8 mouse cellular contexts compared by ENCODE assay signal in genomic region chr13:21440503-21441206, GRCm38 (mm10). TPM values are rescaled to one million over a fixed set of nuclear protein-coding genes. Genes with fewer than 3 reads are reported as not detected.
DNase-seq lines count a peak whose midpoint lies in the region; ATAC-seq lines count a peak whose summit lies in the region.

Gene Pgbd1 (minus strand): TSS chr13:21441058.

- peak; percentile 92 for ATAC-seq in embryonic facial prominence, embryonic 11.5 days (replicated peaks; ENCODE audit: insufficient number of reproducible peaks, low FRiP score, low TSS enrichment, low read depth)
- peak; percentile 95 for ATAC-seq in granulocyte monocyte progenitor cell, adult 5-6 weeks (replicated peaks; ENCODE audit: poor library complexity, severe bottlenecking)
- ATAC-seq in intestine, embryonic 16.5 days = peak; percentile 95

- H3K27me3 ChIP-seq in embryonic facial prominence, embryonic 11.5 days (ENCODE audit: control insufficient read depth, insufficient read depth, low read length) = no peaks in the 10 kb centered on the region
- no peaks in the 10 kb centered on the region for H3K27me3 ChIP-seq in intestine, embryonic 16.5 days (replicated peaks; ENCODE audit: control insufficient read depth, insufficient read depth, low read length)

- no peaks in the 10 kb centered on the region for H3K4me1 ChIP-seq in embryonic facial prominence, embryonic 11.5 days (ENCODE audit: control insufficient read depth, insufficient read depth, low read length)
- peaks cover 7% of the 10 kb centered on the region for H3K4me1 ChIP-seq in intestine, embryonic 16.5 days (ENCODE audit: control insufficient read depth, insufficient read depth, low read length)

- H3K36me3 ChIP-seq in embryonic facial prominence, embryonic 11.5 days (replicated peaks; ENCODE audit: control insufficient read depth, insufficient read depth, low read depth, low read length) = no peaks in the 10 kb centered on the region; the same call in 1 of the 2 replicates
- H3K36me3 ChIP-seq in intestine, embryonic 16.5 days (ENCODE audit: control insufficient read depth, insufficient read depth, low read length) = no peaks in the 10 kb centered on the region

- peak within 1 kb of the TSS; percentile 50 for H3K4me3 ChIP-seq in embryonic facial prominence, embryonic 11.5 days (ENCODE audit: low read depth, low read length)
- peak within 1 kb of the TSS; percentile 58 for H3K4me3 ChIP-seq in intestine, embryonic 16.5 days (ENCODE audit: low read length)

- intact Hi-C loops in left cerebral cortex, postnatal 36 days (cut with DNase I) = no loop called here

- H3K4me2 ChIP-seq in embryonic facial prominence, embryonic 11.5 days (ENCODE audit: low read depth, low read length) = peak within 1 kb of the TSS; percentile 85
- H3K4me2 ChIP-seq in intestine, embryonic 16.5 days (ENCODE audit: low read depth, low read length) = peak within 1 kb of the TSS; percentile 90

- 1% methylated on average over 32 of the region's 32 CpGs for WGBS in embryonic facial prominence, embryonic 11.5 days
- 1% methylated on average over 32 of the region's 32 CpGs for WGBS in intestine, embryonic 16.5 days

- peak within 1 kb of the TSS; percentile 47 for H3K27ac ChIP-seq in embryonic facial prominence, embryonic 11.5 days (replicated peaks; ENCODE audit: low read depth, low read length)
- H3K27ac ChIP-seq in intestine, embryonic 16.5 days (ENCODE audit: low read length) = peak within 1 kb of the TSS; percentile 81

- H3K9me3 ChIP-seq in embryonic facial prominence, embryonic 11.5 days (replicated peaks; ENCODE audit: control insufficient read depth, low read length) = no peaks in the 10 kb centered on the region
- no peaks in the 10 kb centered on the region for H3K9me3 ChIP-seq in intestine, embryonic 16.5 days (ENCODE audit: control insufficient read depth, low read length)

- peak; percentile 45 to 49 for DNase-seq in adrenal gland, postnatal 4 days (ENCODE audit: low spot score in 2 of 2)
- DNase-seq in embryonic facial prominence, embryonic 11.5 days (ENCODE audit: low spot score) = peak; percentile 83
- peak; percentile 72 to 74 for DNase-seq in left cerebral cortex, postnatal 36 days (ENCODE audit: low spot score in 2 of 2)
- DNase-seq in mesoderm, embryonic 11.5 days (ENCODE audit: low read depth, low spot score) = peak; percentile 78
- DNase-seq in right cerebral cortex, postnatal 36 days (ENCODE audit: low spot score in 2 of 2) = peak; percentile 56 to 68
- DNase-seq in urinary bladder, postnatal 4 days (ENCODE audit: low spot score in 2 of 2) = peak; percentile 53 to 69

- H3K9ac ChIP-seq in embryonic facial prominence, embryonic 11.5 days (replicated peaks; ENCODE audit: low read length) = peak within 1 kb of the TSS; percentile 79
- H3K9ac ChIP-seq in intestine, embryonic 16.5 days (ENCODE audit: low read depth, low read length) = peak within 1 kb of the TSS; percentile 78

RNA-seq across cellular contexts. Expression of gene Pgbd1, which starts in this region (rescaled TPM):
- under 1 TPM; 0.90 to 0.95 TPM for total RNA-seq in adrenal gland, postnatal 4 days (2021)
- 5.6 and 6.2 TPM in 2 replicates for polyA plus RNA-seq in embryonic facial prominence, embryonic 11.5 days (2014; fragmentation: Nextera tagmentation; extraction: Ambion mirVana)
- 0.71 and 3.2 TPM in 2 replicates for total RNA-seq in granulocyte monocyte progenitor cell, adult 5-6 weeks (2014; fragmentation: Nextera tagmentation)
- total RNA-seq in granulocyte monocyte progenitor cell, adult 5-6 weeks (2017) = 0.93 and 2.0 TPM in 2 replicates
- polyA plus RNA-seq in intestine, embryonic 16.5 days (2015; fragmentation: Nextera tagmentation; extraction: Ambion mirVana) = 2.4 TPM in 2 replicates
- total RNA-seq in left cerebral cortex, postnatal 36 days (2021) = 1 to 10 TPM; 1.3 to 1.9 TPM

Comparison
In these comparisons a context has a peak if more than half of its experiments do, and no peak if none do; other contexts are left out.
1. Peak in every context shown above with its lines: DNase-seq, ATAC-seq, H3K4me3 ChIP-seq and H3K27ac ChIP-seq.
2. Peak in DNase-seq in adrenal gland, postnatal 4 days; RNA of the gene not detected or under 1 TPM.